Mouse (Mus musculus) 3134 (cell line): ENCODE results near the gene Adat3.
A peak's percentile ranks its signal among the peaks of the same experiment; 100 is the strongest.
"Not testable (repeated sequence)": the region's sequence is repeated elsewhere in the genome, so short reads cannot be mapped to it uniquely, and the experiment has no call there.

Source experiments
- DNase-seq: peaks from one replicate; pipeline ENCODE4 v3.0.0-alpha.2; 2011; ENCODE audit warnings: low spot score; ENCODE audit not compliant: insufficient read length; ENCODE audit errors: extremely low read depth

The Adat3 gene

GRCm38 (mm10) chr10:80578131-80578750, 24.4 kb upstream of the Adat3 start:
- DNase-seq: peak; percentile 89

DNA sequence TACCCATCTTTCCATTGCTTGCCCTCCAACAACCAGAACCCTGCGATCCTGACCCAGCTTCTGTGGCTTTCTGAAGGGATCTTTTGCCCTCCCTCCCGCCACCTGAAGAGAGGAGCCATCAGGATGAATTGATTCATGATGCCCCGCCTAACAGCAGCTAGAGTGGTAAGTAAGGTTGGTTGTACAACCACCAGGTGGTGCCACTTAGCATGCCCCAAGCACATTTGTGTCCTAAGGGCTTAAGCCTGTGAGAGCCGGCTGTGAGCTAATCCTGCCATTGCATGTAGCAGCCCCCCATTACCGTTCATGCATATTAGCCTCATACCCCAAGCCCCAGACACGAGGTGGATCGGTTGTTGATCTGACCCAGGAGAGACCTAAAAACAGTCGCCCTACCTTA, 23.8 kb upstream of the Adat3 start:
- no peak for DNase-seq

GRCm38 (mm10) chr10:80583047-80583446, 19.6 kb upstream of the Adat3 start:
- DNase-seq: no peak

- no peak for DNase-seq
Measured at GRCm38 (mm10) chr10:80584045-80584488, 18.6 kb upstream of the Adat3 start.

- no peak for DNase-seq
Measured at GRCm38 (mm10) chr10:80584642-80585552, 17.8 kb upstream of the Adat3 start.

DNA sequence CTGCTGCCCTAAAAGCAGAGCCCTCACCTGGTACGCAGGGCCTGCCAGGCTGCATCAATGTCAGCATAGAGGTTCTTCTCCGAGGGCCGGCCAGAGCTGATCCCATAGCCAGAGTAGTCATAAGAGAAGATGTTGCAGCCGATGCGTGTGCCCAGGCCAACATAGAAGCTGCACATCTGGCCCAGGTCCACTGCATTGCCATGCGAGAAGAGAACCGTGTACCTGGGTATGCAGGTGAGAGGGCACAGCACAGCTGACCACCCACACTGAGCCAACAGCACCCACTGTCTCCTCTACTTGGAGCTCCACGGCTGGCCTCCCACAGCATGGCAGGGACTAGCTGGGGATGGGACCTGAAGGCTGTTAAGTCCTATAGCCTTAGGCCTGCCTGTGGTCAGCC, 17.1 kb upstream of the Adat3 start:
- DNase-seq: no peak

DNA sequence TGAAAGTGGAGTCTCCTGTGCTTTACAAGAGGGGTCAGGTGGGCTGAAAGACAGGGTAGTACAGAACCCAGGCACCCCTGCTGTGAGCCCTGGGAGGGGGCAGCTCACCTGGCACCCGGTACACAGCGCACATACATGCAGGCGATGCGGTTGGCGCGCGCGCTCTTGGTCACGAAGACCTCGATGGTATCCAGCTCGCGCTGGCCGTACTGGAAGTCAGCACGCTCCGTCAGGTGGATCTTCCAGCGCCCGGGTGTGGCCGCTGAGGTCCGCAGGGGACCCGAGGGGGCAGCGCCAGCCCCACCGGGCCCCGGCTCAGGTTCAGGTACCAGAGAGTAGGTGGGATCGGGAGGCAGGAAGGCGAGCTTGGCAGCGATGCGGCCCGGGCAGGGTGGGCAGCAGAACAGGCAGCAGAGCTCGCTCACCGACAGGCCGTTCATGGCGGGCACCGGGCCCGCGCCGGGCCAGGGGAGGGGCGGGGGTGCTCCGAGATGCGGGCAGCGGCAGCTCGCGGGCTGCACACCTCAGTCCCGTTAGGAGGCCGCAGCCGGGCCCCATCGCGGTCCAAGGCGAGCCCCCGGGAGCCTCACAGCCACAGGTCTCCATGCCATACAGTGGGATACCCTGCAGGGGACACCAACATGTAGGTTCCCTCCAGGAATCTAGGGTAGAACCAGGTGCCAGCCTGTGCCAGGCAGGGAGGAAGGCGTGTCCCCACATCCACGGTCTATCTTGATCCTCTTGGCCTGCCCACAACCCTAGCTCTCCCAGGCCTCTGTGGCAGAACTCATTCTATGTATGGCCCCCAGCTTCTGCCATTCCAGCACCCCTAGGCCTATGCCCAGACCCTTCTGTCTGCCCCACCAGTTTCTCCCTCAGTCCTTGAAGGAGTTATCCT, 16.0 kb upstream of the Adat3 start:
- DNase-seq: no peak

- DNase-seq: no peak
Measured at GRCm38 (mm10) chr10:80587305-80587657, 15.4 kb upstream of the Adat3 start.

- no peak for DNase-seq
Measured at GRCm38 (mm10) chr10:80589127-80589878, 13.4 kb upstream of the Adat3 start.

GRCm38 (mm10) chr10:80589879-80590854, 12.5 kb upstream of the Adat3 start, which contains the start of gene Abhd17a:
TSS of gene Abhd17a (minus strand) at chr10:80590341.
- peak; percentile 98 for DNase-seq

- DNase-seq: no peak
Measured at GRCm38 (mm10) chr10:80596318-80596717, 6.4 kb upstream of the Adat3 start.

DNA sequence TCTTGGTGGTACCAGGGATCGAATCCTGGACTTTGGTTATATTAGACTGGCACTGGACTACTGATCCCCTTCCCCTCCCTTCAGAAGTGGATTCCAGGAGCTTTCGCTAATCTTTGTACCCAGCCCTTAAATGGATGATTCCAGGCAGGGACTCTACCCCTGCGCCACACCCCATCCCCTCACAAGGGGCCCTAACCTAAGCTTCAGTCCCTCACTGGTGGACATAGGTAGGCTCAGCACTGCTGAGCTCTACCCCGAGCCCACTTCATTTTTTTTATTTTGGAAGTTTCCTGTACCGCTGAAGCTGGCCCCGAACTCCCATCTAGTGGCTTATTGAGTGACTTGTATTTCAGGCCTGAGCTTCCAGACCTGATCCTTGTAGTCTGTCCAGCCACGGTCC, 684 bp downstream of the Adat3 start:
- no peak for DNase-seq

DNA sequence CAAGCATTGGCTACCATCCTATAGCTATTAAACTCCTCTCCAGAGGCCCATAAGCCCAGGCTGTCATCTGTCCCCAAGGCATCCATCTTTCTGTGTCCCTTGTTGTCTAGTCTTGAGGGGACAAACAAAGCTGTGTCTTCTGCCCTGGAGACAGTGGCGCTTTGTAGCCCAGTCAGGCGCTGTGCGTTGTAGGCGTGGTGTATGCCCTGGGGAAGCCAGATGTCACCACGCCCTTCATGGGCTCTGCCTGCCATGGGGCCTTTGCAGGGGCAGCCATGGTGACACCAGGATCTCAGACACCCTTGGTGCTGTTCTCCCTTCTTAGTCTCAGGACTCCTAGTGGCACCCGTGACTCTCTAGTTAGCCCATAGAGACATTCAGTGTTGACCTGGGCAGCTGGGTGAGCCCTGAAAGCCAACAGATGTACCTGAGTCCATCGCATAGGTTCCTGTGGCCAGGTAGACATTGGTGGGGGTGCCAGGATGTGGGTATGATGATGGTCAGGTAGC, 1.4 kb downstream of the Adat3 start:
- DNase-seq: no peak

GRCm38 (mm10) chr10:80604988-80605387, 2.3 kb downstream of the Adat3 start:
- DNase-seq: no peak

DNA sequence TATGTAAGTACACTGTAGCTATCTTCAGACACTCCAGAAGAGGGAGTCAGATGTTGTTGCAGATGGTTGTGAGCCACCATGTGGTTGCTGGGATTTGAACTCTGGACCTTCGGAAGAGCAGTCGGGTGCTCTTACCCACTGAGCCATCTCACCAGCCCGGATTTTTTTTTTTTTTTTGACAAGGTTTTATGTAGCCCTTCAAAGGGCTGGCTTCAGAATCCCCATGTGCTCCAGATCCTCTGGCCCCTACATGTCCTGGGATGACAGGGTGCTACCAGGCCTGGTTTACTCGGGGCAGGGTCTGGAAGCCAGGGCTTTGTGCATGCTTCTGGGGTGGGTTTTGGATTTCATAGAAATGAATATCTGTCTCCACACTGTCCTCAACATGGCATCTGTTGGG, 3.0 kb downstream of the Adat3 start, which contains the start of gene Gm49322:
TSS of gene Gm49322 (plus strand) at position 301 of the 400 bp plus-strand sequence.
- not testable (repeated sequence) for DNase-seq

GRCm38 (mm10) chr10:80606306-80606705, 3.6 kb downstream of the Adat3 start:
- no peak for DNase-seq

GRCm38 (mm10) chr10:80606737-80607350, 4.2 kb downstream of the Adat3 start:
- no peak for DNase-seq

DNA sequence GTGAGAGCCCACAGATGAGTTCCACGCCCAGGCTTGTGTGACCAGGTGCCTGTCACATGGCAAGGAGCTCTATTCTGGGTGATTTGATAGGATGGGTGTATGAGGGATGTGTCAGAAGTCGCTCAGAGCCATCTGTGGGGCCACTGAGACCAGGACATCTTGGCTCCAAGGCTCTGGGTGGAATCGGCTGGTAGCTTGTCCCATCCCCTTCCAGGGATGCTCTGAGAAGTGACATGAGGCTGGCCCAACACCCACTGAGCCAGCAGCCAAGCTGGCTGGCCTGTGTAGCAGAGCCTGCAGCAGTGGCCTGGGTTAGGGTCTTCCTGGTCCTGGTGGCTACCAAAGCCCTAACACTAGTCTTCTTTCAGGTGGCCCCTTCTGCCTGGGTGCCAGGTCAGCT, 5.8 kb downstream of the Adat3 start:
- DNase-seq: no peak
